Mouse (Mus musculus) urinary bladder, postnatal 36 days (tissue): Measurements from ENCODE around the gene Dlg2.

ENCODE experiments used
- DNase-seq, 2 experiments: peaks; one replicate each; pipeline ENCODE4 v3.0.0; 2022; ENCODE audit warnings: low spot score in 2 of 2, mixed read lengths in 1 of 2

Gene Dlg2

DNA sequence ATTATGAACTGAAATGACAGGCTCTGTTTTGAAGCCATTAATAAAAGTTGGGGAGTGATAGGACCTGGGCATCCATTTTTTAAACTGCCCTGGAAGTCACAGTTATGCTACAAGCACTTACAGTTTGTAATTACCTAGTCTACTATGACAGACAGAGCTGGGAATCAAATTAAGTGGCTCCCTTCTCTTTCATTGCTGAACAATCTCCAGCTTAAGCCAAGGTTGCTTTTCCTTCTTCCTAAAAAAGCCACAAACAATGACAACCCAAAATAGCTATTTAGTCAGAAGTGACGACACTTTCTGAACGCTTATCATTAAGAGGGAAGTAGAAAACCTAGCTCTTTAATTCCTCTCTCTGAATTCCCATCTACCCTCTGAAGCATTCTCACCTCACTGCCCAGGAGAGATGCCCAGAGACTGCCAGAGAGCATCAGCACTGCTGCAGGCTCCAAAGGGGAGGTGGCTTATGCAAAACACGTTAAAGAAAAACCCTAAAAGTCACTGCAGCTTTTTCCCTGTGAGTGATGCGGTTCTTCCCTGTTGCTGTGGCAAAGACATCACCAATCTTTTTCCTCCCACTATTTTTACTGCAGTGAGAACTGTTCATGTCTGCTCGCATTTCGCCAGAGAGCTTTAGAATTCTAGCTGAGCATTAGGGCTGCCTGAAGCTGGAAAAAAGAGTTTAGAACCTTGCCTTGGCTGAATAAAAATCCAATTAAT, 612.9 kb downstream of the Dlg2 start:
- DNase-seq, result no peak

DNA sequence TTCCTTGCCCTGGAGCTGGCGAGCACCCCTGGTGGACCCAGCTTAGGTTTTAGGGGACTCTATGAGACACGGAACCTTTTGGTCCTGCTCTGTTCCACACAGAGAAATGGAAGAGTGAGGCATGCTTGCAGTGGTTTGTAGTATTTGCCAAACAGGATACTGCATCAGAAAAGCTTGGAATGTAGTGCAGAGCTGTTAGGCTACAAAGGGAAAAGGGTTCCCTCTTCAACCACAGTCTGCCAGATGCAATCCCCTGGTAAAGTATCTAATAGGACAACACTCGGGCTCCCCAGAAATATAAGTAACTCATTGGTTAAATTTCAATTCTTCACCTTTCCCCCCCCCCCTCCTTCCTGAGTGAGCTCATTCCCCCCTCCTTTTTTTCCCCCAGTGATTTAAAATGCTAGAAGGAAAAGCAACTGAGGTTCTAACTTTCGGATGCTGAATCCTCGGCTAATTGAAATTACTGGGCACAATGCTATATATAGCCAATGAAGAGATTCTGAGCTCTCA, 613.9 kb downstream of the Dlg2 start:
- DNase-seq, result no peak

DNA sequence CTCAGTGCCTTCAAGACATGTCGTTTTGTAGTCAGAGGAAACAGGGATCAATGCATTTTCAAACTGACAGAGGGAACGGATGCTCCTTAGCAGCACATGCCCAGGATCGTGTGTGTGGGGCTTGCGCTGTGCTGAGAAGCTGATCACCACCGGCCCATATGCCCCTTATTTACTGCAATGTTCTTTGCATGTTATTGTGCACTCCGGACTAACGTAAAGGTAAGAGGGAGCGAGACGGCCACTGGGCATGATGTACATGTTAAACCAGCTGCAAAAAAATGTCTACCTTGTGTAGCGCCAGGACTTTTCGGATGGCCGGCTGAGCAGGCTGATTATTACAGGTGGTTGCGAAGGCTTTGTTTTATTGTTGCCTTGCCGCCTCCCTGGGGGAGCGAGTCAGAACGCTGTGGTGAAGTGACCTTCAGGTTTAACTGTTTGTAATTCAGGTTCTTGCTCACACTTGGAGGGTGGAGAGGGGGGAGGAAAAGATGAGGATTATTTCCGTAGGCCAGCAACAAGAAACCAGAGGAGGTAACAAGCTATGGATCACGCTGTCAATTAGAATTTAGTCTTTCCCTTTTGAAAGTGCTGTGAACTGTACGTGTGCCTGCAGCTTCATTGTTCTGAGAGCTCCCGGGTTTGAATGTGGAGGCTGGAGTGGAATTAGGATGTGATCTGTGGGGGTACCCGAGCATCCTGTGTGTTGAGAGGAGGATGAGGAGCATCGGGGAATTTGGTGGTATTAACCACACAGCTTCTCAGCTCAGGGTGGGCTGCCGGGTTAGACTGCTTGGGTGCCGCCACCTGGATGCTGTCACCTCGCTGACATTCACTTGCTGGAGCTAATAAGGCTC, 614.6 kb downstream of the Dlg2 start:
- no peak for DNase-seq

DNA sequence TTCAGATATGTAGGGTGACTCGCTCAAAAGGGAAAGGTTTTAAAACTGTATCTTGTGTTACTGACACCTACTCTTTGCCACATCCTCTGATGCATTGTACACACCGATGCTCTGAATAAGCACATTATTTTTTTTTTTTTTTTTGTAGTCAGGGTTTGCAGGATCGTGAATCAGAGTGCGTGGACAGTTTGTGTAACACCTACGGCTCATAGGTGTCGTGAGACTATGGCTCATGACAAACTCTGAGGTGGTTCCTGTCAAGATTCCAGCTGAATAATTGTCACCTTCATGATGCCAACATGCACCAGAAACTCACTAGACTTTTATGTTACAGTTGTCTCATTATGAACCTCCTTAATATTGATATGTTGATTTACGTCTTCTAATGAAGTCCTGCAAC, 620.0 kb downstream of the Dlg2 start:
- no peak for DNase-seq

DNA sequence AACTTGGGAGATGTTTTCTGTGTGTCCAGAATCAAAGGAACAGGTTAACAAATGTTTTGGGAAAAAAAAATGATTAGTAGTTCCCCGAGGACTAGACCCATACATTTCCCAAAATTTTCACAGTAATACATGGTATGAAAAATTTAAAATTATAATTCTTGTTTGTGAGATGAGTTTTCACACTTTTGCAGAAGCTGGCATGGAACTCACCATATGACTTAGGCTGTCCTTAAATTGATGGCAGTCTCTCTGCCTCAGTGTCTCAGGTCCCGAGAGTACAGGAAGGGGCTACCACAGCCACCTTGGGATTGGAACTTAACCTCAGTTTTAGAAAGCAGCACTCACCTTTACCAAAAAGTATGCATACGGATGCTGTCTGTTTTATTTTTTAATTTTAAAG, 622.0 kb downstream of the Dlg2 start:
- DNase-seq, result no peak

DNA sequence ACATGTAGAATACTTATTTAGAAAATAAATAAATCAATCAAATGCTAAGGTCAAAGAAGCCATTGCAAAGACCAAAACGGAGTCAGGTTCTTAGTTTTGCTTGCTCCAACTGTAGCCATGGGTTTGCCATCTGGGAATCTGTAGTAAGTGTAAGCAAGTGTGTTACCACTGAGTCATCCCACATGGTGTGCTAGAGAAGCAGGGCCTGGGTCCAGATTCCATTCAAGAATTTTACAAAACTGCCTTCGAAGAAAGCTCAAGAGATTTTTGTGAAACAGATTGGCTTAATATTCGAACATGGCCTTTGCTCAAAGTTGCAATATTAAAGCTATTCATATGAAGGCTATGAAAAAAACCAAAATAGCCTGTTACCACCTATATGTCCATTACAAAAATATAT, 633.1 kb downstream of the Dlg2 start:
- DNase-seq, result no peak

DNA sequence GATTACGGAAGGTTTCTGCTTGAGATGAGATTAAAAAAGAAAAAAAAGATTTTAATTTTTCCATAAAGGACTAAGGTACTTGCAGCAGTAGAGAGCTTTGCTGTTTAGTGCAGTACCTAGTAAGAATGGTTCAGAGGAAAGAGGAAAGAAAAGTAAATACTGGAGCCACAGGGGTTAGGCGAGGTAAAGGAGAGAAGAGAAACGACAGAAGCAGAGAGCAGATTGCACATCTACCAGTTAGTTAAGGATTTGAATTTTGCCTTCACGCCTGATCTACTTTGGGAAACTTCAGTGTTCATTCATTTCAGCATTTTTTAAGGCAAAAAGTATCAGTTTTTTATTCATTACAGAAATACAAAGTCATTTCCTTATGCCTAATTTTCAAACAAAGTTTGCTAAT, 655.7 kb downstream of the Dlg2 start:
- DNase-seq, result no peak

DNA sequence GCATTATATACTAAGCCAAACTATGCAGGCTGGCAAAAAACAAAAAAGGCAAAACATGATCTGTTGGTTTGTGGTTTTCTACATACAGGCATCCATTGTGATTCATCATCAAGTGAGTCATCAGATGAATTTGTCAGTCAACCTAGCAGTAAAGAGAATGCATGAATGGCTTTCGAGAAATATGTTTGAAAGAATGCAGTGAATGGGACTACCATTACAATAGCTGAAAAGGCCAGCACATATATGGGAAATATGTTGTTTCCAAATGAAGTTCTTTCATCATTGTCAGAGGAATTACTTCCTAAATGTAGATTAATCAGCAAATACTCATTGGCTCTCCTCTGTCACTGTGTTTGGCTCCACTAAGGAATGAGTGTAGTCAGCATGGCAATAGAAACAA, 677.6 kb downstream of the Dlg2 start:
- DNase-seq, result no peak

DNA sequence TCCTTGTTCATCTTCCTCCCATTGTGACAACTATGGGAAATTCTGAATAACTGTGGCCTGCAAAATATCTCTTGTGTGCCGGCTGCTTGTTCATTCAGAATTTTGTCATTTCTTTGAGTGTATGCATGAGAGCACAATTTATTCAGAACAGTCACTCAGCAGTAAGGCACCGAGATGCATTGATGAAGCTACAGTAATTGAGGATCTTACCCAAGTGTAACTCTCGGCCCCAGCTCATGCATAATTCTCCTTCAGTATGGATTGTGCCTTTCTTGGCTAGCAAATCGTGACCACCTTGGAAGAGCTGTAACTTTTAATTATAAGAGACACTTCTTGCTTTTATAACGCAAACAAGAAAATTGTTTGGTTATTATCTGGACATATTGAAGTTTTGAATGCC, 682.7 kb downstream of the Dlg2 start:
- DNase-seq, result no peak

DNA sequence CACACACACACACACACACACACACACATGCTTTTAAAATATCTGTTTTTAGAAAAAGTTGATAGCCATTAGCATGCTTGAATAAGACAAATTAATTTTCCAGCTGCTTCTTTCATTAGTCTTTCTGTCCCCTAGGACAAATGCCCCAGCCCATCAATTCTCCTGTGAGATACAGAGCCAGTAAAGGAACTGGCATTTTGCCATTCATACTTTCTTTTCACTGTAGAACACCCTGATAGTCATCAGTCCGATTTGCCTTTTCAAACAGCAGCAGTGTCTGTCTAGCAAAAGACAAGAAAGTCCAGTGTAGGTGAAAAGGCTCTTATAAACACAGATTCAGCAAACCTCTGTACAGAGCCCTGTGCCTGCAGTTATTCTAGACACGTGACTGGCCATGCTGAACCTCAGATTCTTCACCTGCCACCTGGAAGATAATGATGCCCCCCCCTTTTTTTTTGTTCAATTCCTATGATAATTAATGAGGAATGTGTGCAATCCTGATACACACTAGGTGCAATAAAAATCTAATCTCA, 685.2 kb downstream of the Dlg2 start:
- no peak for DNase-seq

DNA sequence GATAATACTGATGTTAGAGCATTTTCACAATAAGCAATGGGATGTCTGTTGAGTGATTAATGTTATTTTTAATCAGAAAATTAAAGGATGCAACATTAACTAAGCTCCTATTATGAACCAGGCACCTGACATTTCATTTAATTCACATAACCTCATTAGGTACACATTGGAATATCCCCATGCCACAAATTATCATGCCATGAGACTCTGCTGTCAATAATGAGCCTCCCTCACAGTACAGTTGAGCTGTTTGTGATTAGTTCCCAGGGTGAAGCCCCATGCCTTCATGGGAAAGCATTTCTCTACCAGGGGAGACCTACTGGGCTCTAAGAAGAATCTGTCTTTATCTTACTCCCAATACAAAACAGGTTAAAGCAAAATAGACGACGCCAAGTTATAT, 697.1 kb downstream of the Dlg2 start:
- no peak for DNase-seq

DNA sequence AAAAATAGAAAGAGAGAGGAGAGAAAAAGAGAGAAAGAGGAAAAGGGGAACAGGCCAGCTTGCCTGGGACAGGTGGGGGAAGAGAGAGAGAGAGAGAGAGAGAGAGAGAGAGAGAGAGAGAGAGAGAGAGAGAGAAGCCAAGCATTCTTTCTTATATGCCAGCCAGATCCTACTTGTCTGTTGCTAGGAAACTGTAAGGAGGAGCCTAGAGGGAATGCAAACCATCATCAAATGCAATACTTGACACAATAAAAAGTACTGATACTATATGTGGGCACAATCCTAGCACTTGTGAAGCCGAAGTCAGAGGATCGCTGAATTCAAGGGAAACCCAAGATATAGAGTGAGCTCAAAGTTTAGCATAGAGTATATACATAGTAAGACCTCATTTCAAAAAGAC, 711.7 kb downstream of the Dlg2 start:
- no peak for DNase-seq

DNA sequence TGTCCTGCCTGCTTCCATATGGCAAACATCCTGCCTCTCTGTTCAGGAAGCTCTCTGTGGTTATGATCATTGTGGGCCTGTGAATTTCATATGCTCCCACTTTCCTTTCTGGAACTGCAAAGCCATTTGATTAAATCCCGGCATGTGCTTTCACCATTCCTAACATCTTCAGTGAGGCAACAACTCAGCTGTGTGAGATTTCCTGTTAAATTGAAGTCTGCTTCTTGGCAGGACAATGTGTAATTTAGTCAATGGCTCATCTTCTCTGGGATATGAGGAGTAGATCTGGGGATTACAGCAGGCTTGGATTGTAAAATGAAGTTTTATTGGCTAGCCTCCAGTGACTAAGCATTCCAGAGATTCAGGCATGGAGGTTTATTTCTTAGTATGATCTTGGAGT, 722.9 kb downstream of the Dlg2 start:
- no peak for DNase-seq

DNA sequence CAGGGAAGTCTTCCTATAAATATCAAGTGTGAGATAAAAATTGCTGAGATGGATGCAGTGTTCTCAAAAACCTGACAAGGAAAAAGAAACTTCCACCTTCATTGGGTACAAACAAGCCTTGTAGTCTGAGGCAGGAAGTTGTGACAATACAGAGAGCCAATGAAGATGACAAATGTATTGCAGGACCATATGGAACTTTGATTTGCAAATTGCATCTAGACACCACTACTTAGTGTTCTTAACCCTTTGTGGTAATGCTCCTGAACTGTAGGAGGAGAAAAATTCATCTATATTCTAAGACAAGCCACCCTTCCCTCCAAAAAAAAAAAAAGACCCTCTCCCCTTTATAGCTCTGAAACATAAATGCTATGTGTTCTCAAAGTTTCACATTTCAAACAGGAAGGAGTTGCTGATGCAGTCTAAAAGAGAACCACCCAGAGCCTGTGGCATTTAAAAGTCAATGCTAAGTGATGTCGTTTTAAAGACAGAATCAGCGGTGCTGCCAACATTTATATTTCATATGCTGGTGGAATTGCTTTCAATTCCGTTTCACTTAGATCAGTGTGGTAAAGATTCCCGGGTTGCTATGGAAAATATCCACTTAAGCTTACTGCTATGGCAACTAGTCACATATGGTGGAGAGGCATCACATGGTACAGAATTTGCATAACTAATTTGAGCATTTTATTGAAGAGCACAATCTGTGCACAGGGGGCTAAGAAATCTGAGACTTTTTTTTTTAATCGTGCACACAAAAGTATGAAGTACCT, 731.8 kb downstream of the Dlg2 start:
- DNase-seq, result no peak

DNA sequence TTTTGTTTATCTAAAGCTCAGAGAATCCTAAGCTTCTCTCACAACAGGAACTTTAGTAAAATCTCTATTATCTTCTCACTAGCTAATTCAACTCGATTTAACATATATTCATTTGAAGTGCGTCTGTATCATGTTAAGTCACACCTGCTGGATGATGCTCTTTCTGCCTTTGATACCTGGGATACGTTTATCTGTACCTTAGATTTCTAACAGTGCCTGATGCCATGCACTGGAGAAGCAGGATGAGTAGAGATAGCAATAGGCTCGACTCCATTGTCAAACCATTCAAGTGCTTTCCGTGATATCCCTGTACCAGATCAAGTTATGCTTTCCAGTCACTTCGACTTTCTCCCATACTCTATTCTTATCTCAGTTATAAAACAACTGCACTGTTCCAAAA, 732.5 kb downstream of the Dlg2 start:
- no peak for DNase-seq

DNA sequence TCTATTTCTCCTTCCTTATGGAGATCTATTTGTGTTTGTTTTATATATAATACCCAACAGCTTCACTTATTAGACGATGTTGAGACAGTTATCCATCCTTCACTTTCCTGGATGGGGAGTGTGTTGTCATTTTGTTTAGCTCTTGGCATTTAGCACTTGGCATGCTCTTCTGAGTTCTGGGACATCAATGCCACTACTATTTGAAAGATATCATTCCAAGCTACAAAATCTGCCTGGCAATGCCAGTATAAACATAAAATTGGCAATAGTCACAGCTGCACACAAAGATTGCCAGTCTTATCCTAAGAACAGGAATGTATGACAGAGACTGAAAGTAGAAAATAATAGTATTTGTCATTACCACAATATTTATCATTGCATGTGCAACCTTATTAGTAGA, 735.8 kb downstream of the Dlg2 start:
- no peak for DNase-seq

DNA sequence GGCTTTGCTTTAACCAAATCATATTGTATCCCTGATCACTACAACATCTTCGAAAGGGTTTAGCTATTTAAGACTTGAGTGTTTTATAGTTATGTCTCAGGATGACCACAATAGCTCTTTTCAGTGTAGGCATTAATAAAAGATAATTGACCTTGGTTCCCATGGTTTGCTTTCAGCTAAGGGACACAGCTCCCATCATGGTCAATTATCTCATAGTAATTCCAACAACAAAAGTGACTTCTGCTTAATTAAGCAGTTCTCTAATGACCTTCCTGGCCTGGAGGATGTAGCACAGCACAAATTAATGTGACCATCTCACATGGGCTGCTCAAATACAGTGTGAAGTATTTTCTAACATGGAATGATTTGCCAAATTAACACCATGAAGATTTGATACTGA, 738.4 kb downstream of the Dlg2 start:
- DNase-seq, result no peak

DNA sequence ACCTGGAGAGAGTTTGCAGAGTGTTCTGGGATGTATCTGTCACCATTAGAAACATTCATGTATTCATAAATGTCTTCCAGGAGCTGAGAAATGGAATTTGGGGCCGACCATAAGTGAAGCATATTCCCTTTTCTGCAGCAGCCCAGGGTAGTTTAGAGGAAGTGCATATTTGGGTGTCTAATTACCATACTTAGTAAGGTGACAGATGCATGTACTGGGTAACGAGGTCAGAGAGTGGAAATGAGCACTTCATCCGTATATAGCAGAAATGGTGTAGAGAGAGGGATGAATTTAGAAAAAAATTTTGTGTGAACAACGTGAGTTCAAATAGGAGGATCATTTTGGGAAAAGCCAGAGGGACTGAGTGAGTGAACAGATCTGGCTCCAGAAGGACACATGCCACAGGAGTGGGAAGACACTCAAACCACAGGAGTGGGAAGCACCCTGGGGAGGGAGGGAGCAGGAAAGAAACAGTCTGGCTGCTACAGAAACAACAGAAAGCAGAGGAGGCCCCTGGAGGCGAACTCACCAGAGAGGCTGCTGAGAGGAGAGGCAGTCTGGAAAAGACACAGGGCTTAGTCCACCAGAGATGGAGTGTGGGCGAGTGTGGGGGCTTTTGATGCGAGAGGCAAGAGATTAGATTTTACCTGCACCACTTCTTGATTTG, 742.0 kb downstream of the Dlg2 start:
- no peak for DNase-seq

DNA sequence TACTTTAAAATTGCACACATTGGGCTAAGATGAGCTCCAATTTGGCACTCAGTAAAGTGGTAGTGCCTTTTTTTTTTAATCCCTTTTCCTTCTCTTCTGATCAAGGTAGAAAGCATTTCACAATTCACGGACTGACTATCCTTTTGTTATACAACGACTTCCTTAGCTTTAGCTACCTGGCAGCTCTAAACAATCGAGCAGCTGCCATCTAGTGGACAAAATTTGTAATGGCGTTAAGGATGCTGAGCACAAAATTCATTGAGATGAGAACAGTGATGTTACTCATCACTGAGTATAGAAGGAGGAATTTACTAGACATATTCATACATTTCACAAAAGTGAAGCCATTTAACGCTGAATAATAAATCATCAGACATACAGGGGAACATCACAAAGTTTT, 750.0 kb downstream of the Dlg2 start:
- DNase-seq, result peak; percentile 8 to 11

DNA sequence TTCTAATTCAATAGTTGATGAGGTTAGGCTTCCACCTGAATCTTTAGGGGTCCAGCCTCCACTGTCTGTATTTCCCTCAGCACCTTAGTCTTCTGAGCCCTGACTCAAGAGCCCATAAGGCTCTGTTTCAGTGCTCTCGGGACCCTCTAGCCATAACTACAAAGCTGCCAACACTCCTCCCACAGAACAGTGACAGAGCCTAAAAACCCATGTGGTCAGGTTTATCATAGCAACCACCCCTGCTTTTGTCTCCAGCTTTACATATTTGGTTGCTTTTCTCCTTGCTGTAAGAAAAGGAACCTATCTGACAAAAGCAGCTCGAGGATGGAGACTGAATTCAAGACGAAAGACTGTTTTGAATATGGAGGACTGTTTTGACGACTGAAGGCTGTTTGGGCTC, 765.2 kb downstream of the Dlg2 start:
- DNase-seq, result no peak

DNA sequence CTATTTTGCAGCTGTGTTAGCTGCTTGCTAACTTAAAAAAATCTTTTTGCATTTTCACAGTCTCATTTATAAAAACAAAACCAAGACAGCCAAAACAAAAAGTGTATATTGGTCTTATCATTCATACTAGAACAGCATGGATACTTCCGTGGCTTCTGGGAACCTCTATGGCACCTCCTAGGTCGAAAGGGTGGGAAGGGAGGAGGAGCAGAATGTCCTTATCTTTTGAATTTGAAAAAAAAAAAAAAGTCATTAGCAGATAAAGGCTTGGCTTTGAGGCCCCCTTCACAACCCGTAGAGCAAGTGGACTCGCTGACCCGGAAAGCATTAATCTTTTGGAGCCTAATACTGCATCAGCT, 785.2 kb downstream of the Dlg2 start:
- no peak for DNase-seq
